Mouse (Mus musculus) liver, embryonic 14.5 days (tissue): Measurements from ENCODE around the gene Polk. TPM values are rescaled to one million over a fixed set of nuclear protein-coding genes. Genes with fewer than 3 reads are reported as not detected.
A peak's percentile ranks its signal among the peaks of the same experiment; 100 is the strongest.

Experiments used
- ATAC-seq: fragments of 200-750 bp; cut with Nextera tagmentation; 2 replicates; pipeline ENCODE4 v1.8.0; 2017; ENCODE audit warnings: moderate number of reproducible peaks, mild to moderate bottlenecking, moderate library complexity; ENCODE audit not compliant: insufficient read depth
- DNase-seq, 3 experiments: peaks; one replicate each; pipeline ENCODE4 v3.0.0-alpha.2; 2012 to 2013; ENCODE audit warnings: low read depth in 3 of 3, low spot score in 3 of 3
- H3K27ac ChIP-seq: fragments of 300-500 bp; sonication (generic); 2 replicates; pipeline ENCODE4 v1.5.1; 2014; ENCODE audit warnings: moderate library complexity, mild to moderate bottlenecking, control low read depth, inconsistent platforms
- H3K27me3 ChIP-seq: fragments of 300-500 bp; sonication (generic); 2 replicates; pipeline ENCODE4 v1.6.1; 2014; ENCODE audit warnings: mild to moderate bottlenecking, low read length, moderate library complexity; ENCODE audit not compliant: control insufficient read depth, insufficient read depth
- H3K36me3 ChIP-seq: fragments of 300-500 bp; sonication (generic); replicated peaks from 2 replicates; pipeline ENCODE4 v1.6.1; 2014; ENCODE audit warnings: low read depth; ENCODE audit not compliant: control insufficient read depth, insufficient read depth
- H3K4me1 ChIP-seq, 2 experiments: fragments of 200-500 bp in 1 of 2; fragments of 300-500 bp in 1 of 2; sonication (generic) in 1 of 2; replicated peaks; 2 replicates each; pipeline ENCODE4 v1.6.1; 2012 to 2014; ENCODE audit warnings: antibody characterized with exemption in 1 of 2, inconsistent platforms in 1 of 2, low read length in 1 of 2; ENCODE audit not compliant: control insufficient read depth in 2 of 2, insufficient read depth in 2 of 2
- H3K4me2 ChIP-seq: fragments of 300-500 bp; sonication (generic); 2 replicates; pipeline ENCODE4 v1.6.1; 2014; ENCODE audit warnings: low read depth, mild to moderate bottlenecking, control low read depth, moderate library complexity
- H3K4me3 ChIP-seq, 2 experiments: fragments of 200-500 bp in 1 of 2; fragments of 300-500 bp in 1 of 2; sonication (generic) in 1 of 2; 2 replicates each; pipeline ENCODE4 v1.5.1; 2012 to 2014; ENCODE audit warnings: low read depth in 2 of 2, low read length in 2 of 2, mild to moderate bottlenecking in 2 of 2, control low read depth in 1 of 2, inconsistent platforms in 1 of 2, moderate library complexity in 1 of 2; ENCODE audit not compliant: insufficient read depth in 1 of 2
- H3K9ac ChIP-seq: fragments of 300-500 bp; sonication (generic); replicated peaks from 2 replicates; pipeline ENCODE4 v1.6.1; 2014; ENCODE audit warnings: mild to moderate bottlenecking, control low read depth, moderate library complexity
- H3K9me3 ChIP-seq: fragments of 300-500 bp; sonication (generic); 2 replicates; pipeline ENCODE4 v1.6.1; 2016; ENCODE audit warnings: low read length, mixed read lengths; ENCODE audit not compliant: control insufficient read depth
- CTCF ChIP-seq: IDR thresholded peaks from 2 replicates; pipeline ENCODE4 v1.5.1; 2016; ENCODE audit warnings: antibody characterized with exemption, low read depth, control low read depth
- EP300 ChIP-seq: IDR thresholded peaks from 2 replicates; pipeline ENCODE4 v1.6.1; 2016; ENCODE audit warnings: antibody characterized with exemption, low read depth
- WGBS: fragments of 180-500 bp; shearing (Covaris S2); extraction: QIAGEN DNeasy Blood & Tissue Kit; methylation state at CpG from one replicate; pipeline ENCODE4 v1.1.7; 2014; ENCODE audit not compliant: insufficient replicate concordance; 5-methylcytosine and 5-hydroxymethylcytosine counted together
- polyA plus RNA-seq, 2 experiments: library from polyadenylated mRNA; depleted of rRNA in 1 of 2; stranded (reverse) in 1 of 2; unstranded in 1 of 2; fragments of >200 nt; fragmentation: Nextera tagmentation in 1 of 2; extraction: Ambion mirVana in 1 of 2; gene quantifications; 2 replicates each; pipeline versions ENCODE4 v1.2.1 to v1.2.3; 2012 to 2014

The Polk gene
- polyA plus RNA-seq, 2 experiments = 2.7 to 3.5 TPM

DNA sequence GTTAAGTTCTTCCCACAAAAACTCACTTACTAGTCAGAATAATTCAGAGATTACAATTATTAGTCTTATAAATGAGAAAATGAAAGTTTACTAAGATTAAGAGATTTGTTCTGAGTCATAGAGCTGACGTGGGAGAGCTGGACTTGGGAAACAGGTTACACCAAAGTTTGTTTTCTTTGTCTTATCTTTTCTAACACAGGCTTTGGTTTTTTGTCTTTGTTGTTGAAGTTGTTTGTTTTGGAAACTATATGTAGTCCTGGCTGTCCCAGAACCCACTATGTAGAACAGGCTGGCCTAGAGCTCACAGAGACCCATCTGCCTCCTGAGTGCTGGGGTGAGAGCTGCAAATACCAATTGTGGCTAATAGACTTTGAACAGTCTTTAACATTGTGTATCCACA, 31.1 kb downstream of the Polk start:
- no peak overlapping the region for H3K27ac ChIP-seq
- H3K9me3 ChIP-seq = no peaks in the 10 kb centered on the region
- H3K27me3 ChIP-seq = no peaks in the 10 kb centered on the region
- 50% methylated on average over 1 of the region's 1 CpGs for WGBS
- H3K4me2 ChIP-seq = no peak overlapping the region
- no peak for TF ChIP-seq CTCF
- no peak overlapping the region for H3K4me3 ChIP-seq
- H3K36me3 ChIP-seq = no peaks in the 10 kb centered on the region; the same call in 1 of the 2 replicates
- H3K9ac ChIP-seq = no peak overlapping the region
- H3K4me1 ChIP-seq = peaks cover 0 to 7% of the 10 kb centered on the region in 2 experiments; a peak in 2 of 4 replicates
- no peak for ATAC-seq
- DNase-seq = no peak

DNA sequence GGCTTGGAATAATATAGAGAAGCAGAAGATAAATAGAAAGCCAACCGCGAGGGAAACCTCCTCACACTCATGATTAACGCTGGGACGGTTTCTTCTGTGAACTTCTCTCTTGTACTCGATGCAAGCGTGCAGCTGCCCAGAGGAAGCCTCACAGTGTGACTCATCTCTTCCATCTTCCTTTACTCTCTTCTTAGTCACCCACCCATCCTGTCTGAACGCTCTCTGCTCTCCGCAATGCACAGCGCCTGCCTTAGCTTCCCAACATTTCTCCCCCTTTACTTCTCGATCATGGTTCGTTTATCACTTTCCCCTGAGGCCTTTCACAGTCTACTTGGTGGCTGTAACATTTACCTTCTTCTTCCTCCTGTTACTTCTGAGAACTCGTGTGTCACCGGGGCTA, 31.7 kb downstream of the Polk start:
- Histone ChIP-seq H3K27me3 (no peaks in the 10 kb centered on the region), H3K9me3 (no peaks in the 10 kb centered on the region), H3K4me1 (peaks cover 0 to 7% of the 10 kb centered on the region in 2 experiments; a peak in 2 of 4 replicates), H3K36me3 (no peaks in the 10 kb centered on the region), H3K27ac (no peak overlapping the region), H3K4me2 (no peak overlapping the region), H3K9ac (no peak overlapping the region), H3K4me3 (no peak overlapping the region)
- no peak for TF ChIP-seq CTCF
- TF ChIP-seq EP300 = no peak
- 19% methylated on average over 13 of the region's 13 CpGs for WGBS
- ATAC-seq (no peak), DNase-seq (peak in 1 of 3 experiments; percentile 33)

DNA sequence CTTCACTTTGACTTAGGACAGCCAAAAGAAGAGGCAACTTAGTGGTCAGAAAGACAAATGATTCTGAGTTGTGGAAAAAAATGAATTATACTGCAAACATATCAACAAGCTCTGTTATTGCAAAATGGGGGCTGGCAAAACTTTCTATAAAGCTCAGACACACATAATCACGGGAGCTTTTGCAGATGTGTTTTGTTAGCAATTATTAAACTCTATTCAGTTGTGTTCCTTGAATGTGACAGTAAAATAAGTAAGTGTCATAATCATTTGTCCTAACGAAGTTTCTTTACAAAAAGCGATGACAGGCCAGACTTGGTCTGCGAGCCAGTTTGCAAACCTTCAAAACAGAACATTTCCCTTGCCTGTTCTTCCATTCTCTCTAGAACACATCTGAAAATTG, 34.8 kb downstream of the Polk start:
- H3K27ac ChIP-seq = no peak overlapping the region
- ATAC-seq (no peak), DNase-seq (no peak)
- H3K9me3 ChIP-seq = no peaks in the 10 kb centered on the region
- no peaks in the 10 kb centered on the region for H3K36me3 ChIP-seq
- H3K4me3 ChIP-seq = no peak overlapping the region
- 79% methylated on average over 4 of the region's 4 CpGs for WGBS
- no peak overlapping the region for H3K4me2 ChIP-seq
- no peaks in the 10 kb centered on the region for H3K27me3 ChIP-seq
- TF ChIP-seq CTCF (no peak), EP300 (no peak)
- H3K9ac ChIP-seq = no peak overlapping the region
- H3K4me1 ChIP-seq = peaks cover 0 to 7% of the 10 kb centered on the region in 2 experiments; a peak in 2 of 4 replicates

DNA sequence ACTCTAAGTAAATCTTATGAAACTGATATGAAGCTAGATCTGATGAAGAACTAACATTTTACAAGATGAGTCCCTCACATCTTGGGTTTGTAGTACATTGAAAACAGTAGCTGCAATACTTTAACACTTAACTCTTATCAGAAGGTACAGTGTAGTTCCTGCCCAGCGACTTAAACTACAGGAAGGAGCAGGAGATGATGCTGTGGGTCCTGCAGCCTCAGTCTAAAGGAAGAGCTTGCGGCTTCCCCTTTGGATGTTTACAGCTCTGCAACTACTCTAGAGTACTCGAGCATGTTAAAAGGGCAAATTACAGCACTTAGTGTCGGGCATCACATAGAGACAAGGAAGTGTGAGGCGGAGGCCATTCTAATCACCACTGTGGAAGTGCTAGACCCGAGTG, 36.1 kb downstream of the Polk start:
- no peak for DNase-seq
- no peak overlapping the region for H3K4me2 ChIP-seq
- H3K9me3 ChIP-seq = no peaks in the 10 kb centered on the region
- no peaks in the 10 kb centered on the region for H3K27me3 ChIP-seq
- peaks cover 0 to 5% of the 10 kb centered on the region in 2 experiments; a peak in 2 of 4 replicates for H3K4me1 ChIP-seq
- H3K27ac ChIP-seq = no peak overlapping the region
- no peak for TF ChIP-seq EP300
- no peak for TF ChIP-seq CTCF
- H3K36me3 ChIP-seq = no peaks in the 10 kb centered on the region
- no peak for ATAC-seq
- no peak overlapping the region for H3K4me3 ChIP-seq
- WGBS = 29% methylated on average over 6 of the region's 6 CpGs
- H3K9ac ChIP-seq = no peak overlapping the region

DNA sequence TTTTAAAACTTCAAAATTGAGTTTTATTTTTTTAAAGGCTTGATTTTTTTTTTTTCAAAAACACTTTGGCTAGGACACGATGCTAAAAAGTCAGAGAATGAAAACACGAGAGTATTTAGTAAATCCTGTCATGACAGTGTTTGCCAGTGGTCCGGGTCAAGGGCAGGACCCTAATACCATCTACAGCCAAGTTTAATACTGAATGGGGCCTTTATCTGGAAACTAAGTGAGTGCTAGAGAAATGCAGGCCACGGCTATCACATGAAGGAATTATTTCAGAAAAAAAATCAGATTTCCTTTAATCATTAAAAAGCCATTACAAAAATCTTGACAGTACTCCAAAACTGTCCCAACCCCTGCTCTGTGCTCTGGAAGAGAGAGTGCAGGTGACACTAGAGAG, 36.7 kb downstream of the Polk start:
- Histone ChIP-seq H3K27ac (no peak overlapping the region), H3K9me3 (no peaks in the 10 kb centered on the region), H3K36me3 (no peaks in the 10 kb centered on the region), H3K4me3 (no peak overlapping the region), H3K27me3 (no peaks in the 10 kb centered on the region), H3K4me1 (peaks cover 0 to under 1% of the 10 kb centered on the region in 2 experiments; a peak in 2 of 4 replicates), H3K4me2 (no peak overlapping the region), H3K9ac (no peak overlapping the region)
- 74% methylated on average over 4 of the region's 4 CpGs for WGBS
- no peak for ATAC-seq
- TF ChIP-seq EP300 (no peak), CTCF (no peak)
- DNase-seq = no peak
